Mouse (Mus musculus) c-Kit-positive CD71-positive TER-119-positive erythroid progenitor cells, embryonic 14.5 days (primary cell): ENCODE measurements around the gene Lmntd1.

Experiments used
- DNase-seq: peaks from one replicate; pipeline ENCODE4 v3.0.0-alpha.2; 2013; ENCODE audit warnings: low spot score

Lmntd1 gene

GRCm38 (mm10) chr6:145604648-145605047 is 9.5 kb downstream of the Lmntd1 start:
- no peak for DNase-seq

DNA sequence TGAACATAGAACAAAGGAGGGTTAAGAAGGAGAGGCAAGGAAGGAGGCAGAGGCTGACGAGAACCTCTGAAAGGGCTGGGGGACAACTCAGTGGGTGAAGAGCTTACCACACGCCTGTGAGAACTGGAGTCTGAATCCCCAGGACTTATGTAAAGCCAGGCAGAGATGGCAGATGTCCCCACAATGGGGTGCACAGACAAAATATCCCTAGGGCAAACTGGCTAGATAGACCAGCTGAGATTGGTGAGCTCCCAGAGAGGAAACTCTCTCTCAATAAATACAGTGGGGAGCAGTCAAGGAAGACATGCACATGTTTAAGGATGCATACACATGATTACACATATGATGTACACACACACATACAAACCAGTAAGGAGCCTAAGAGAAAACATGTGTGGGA is 10.0 kb downstream of the Lmntd1 start:
- DNase-seq: no peak

DNA sequence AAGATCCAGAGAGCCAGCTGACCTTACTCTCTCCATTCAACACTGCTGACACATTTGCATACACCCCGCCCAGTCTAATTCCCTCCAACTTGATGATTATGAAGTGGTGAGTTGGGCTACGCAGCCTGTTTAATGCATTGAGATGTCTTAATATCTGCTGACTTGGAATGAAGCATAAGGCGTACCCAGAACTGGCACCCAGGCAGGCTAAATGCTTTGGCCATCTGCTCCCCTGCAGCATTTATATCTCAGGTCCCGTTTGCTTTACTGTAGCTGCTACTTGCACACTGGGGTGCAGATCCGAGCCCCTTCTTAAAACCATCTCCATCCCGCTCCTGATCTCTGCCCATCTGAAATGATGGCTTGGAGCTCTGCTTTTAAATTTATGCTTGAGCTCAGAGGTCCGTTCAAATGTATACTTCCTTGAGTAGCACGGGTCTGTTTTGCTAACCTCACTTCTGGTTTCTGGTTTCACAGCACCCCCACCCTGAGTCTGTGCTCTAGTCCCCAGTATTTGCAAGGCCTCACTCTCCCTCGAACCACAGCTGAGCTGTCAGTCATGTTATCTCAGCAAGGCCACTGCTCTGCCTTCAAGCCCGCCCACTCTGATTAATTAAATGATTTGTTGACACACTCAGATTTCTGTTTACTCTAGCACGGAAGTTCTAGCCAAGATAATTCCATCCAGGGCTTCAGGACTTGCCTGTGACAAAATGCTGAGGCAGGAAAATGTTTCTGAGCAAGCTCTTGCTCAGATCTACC is 15.1 kb downstream of the Lmntd1 start:
- no peak for DNase-seq

- no peak for DNase-seq
Measured at GRCm38 (mm10) chr6:145595905-145596304, 18.2 kb downstream of the Lmntd1 start.

GRCm38 (mm10) chr6:145593991-145594390 is 20.1 kb downstream of the Lmntd1 start:
- DNase-seq: no peak

GRCm38 (mm10) chr6:145592531-145592998 is 21.6 kb downstream of the Lmntd1 start:
- DNase-seq: no peak

GRCm38 (mm10) chr6:145592036-145592435 is 22.1 kb downstream of the Lmntd1 start:
- DNase-seq: no peak

DNA sequence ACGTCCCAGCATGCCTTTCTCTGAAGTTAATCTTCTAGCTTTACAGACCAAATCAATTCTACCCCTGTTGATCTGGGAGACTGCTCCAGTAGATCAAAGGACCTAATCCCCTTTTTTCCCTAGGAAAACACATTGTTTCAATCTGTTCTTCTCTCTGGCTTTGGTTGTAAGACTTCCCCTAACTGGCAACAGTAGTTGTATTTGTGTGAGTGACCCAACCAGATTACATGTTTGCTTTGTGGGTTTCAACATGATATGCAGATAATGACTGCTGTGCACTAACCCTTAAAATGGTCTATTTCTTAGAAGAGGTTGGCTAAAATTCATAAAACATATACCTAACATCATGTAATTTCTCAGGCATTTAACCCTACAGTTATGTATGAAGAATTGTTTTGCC is 22.5 kb downstream of the Lmntd1 start:
- DNase-seq: no peak

GRCm38 (mm10) chr6:145590501-145591293 is 23.4 kb downstream of the Lmntd1 start:
- no peak for DNase-seq

DNA sequence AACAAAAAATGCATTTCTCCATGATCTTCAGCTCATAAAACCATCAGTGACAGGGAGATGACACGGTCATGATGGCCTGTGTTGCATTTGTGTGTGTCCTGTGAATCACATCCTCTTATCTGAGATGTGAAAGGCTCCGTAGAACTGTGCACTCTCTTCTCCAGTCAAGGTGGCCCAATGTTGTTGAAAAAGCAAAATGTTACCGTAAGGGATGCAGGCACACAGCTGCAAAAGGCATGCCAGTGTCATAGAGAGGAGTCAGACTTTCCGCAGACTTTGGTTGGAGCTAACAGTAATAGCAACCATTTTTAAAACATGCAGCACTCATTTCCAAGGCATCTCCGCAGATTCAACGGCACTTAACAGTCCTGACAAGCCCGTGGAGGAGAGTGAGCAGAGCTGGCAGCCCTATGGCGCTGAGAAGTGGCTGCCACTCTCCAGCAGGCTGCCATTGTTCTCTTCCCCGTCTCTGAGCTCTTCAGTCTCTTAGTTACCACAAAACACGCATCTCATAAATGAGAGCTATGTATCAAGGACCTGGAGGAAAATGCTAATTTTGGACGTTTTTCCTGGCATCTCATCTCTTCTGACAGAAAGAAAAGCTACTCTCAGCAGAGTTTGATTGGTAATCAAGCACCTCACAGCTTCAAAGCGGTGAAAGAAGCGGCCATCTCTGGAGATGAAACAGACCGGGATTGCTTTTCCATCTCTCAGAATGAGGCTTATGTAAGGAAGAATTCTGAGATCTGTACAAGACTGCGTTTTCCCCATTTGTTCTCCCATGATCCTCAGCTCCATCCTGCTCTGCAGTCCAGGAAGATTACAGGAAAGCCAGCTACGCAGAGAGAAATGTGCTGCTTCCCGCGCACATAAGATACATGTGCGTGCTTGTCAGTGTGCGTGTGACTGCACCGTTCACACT is 28.8 kb downstream of the Lmntd1 start:
- DNase-seq: no peak

DNA sequence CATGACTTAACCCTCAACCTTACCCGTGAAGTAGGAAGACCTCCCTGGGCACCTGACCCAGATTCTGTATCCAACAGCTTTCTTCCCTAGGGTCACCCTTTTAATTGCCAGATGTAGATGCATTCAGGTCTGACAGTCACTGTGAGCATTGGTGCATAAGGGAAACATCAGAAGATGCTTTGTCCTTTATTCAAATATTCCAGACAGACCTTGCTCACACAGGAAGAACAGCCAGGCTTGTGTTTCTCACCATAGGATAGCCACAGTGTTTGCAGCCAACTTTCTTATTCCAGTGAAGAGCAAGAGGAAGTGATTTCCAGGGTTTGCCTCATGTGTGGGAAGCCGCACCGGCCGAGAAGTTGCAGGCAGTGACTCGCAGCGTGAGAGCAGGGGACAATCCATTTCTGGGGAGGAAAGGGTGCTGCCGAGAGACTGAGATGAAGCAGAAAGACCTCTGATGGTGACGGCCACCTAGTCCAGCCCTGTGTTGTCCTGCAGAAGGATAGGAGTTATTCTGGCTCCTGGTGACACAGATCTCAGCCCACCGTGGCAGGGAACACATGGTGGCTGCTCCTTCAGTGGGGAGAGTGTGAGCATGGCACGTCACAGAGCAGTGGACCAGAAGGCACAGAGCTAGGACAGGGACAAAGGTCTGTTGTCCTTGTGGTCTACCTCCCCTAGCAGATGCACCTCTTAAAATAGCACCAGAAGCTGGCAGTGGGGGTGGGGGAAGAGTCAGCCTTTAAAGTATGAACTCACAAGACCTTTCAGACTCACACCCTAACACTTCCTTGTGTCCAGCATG is 32.6 kb downstream of the Lmntd1 start:
- no peak for DNase-seq

DNA sequence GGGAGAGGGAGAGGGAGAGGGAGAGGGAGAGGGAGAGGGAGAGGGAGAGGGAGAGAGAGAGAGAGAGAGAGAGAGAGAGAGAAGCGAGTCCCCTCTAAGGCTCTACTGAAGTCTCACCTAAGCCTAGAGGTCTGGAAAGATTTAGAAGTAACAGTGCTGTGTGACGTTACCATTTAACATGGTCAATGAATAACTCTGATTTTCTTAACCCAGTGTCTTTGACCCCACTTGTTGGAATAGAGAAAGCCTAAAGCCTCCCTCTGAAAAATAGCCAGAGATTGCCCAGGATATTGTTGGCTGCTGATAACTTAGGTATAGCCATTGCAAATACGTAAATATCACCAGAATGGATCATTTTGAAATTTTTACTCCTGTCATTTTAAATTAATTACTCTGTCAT is 34.4 kb downstream of the Lmntd1 start:
- no peak for DNase-seq

DNA sequence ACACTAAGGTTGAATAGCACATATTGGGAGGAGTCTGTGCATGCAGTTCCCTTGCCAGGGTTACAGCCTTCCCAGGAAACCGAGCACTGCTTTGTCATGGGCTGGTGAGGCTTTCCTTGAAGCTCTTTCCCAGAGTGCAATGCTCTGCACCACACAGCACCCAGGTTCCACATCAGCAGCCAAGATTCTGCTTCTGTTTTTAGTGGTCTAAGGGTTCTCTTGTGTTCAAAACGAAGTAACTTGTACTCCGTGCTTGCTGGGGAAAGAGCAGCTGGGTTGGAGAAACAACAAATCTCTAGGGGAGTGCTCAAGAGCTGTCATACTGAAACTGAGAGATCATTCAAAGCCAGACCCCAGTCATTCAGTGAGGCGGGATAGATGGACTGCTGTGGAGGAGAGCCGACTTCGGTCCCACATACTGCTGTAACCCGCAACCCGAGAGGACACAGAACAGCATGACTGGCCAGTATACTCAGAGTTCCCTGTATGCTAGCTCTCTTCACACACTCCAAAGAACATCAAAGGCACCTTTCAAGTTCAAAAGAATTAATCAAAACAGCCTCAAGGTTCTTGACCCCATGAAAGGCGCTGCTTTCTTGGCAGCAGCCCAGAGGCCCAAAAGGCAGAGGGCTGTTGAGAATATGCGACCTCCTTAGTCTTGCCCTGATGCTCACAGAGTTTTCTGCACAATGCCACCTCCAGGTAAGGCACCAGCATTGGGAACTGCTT is 35.5 kb downstream of the Lmntd1 start:
- DNase-seq: no peak

DNA sequence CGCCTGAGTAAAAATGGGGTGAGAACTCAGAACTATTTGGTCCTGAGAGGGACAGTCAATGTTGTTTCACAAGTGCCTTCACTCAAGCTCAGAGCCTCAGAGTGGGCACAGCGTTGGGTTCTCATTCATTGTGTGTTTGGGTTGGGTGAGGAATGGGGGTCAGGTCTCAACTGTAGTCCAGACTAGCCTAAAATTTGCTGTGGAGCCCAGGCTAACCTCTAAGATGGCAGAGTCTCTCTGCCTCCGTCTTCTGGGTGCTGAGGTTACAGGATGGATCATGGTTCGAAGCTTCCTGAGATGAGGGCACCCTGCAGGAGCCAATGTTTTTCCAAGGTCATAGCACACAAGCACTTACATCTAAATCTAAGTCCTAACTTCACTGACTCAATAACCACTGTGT is 37.4 kb downstream of the Lmntd1 start:
- no peak for DNase-seq

GRCm38 (mm10) chr6:145573250-145574013 is 40.7 kb downstream of the Lmntd1 start:
- no peak for DNase-seq

DNA sequence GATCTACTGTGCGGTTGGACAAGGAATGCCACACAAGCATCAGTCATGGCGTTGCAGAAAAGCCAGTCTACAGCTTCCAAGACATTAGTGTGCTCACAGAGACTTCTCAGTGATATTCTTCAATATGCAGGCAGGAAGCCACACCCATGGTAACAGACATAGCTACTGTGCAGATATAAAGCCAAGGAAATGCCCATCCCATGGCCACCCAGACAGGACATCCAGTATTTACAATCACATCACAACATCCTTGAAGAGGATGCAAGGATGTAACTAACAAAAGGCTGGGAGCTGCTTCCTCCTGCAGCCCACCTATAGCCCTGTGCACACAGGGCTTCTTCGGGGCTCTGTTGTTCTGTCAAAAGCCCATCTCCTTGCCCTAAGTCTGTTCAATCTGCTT is 45.4 kb downstream of the Lmntd1 start:
- no peak for DNase-seq

- no peak for DNase-seq
Measured at GRCm38 (mm10) chr6:145567832-145568231, 46.3 kb downstream of the Lmntd1 start.

- no peak for DNase-seq
Measured at GRCm38 (mm10) chr6:145567296-145567695, 46.8 kb downstream of the Lmntd1 start.

DNA sequence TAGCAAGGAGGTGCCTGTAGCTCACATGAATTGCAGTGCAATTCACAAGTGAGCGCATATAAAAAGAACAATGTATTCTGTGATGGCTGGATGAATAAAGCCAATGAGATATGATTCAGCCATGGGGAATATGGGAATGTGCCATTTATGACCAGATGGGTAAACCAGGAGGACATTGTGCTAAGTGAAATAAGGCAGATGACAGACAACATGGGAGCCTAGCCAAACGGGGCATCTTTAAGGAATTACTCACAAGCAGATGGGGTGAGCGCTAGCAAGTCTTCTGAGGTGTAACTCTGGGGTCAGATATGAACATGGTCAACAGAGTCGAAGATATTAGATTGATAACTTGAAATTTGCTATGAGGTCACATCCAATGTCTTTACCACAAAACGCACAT is 48.5 kb downstream of the Lmntd1 start:
- no peak for DNase-seq

- no peak for DNase-seq
Measured at GRCm38 (mm10) chr6:145564671-145565070, 49.4 kb downstream of the Lmntd1 start.
